Mouse (Mus musculus) embryonic facial prominence, embryonic 14.5 days (tissue): ENCODE measurements around the gene Pole2. TPM values are rescaled to one million over a fixed set of nuclear protein-coding genes. Genes with fewer than 3 reads are reported as not detected.
A peak's percentile ranks its signal among the peaks of the same experiment; 100 is the strongest.
"Not testable (repeated sequence)": the region's sequence is repeated elsewhere in the genome, so short reads cannot be mapped to it uniquely, and the experiment has no call there.

Source experiments
- ATAC-seq: fragments of 200-750 bp; cut with Nextera tagmentation; 2 replicates; pipeline ENCODE4 v1.8.0; 2017; ENCODE audit warnings: low read depth, moderate number of reproducible peaks, moderate TSS enrichment
- DNase-seq: peaks from one replicate; pipeline ENCODE4 v3.0.0-alpha.2; 2015; ENCODE audit warnings: low spot score
- H3K27ac ChIP-seq: fragments of 300-500 bp; sonication (generic); replicated peaks from 2 replicates; pipeline ENCODE4 v1.5.1; 2014; ENCODE audit warnings: low read depth, mild to moderate bottlenecking, low read length, moderate library complexity
- H3K27me3 ChIP-seq: fragments of 300-500 bp; sonication (generic); replicated peaks from 2 replicates; pipeline ENCODE4 v1.6.1; 2014; ENCODE audit warnings: low read length; ENCODE audit not compliant: control insufficient read depth, insufficient read depth
- H3K36me3 ChIP-seq: fragments of 300-500 bp; sonication (generic); 2 replicates; pipeline ENCODE4 v1.6.1; 2014; ENCODE audit warnings: low read length, mixed read lengths; ENCODE audit not compliant: control insufficient read depth, insufficient read depth
- H3K4me1 ChIP-seq: fragments of 300-500 bp; sonication (generic); 2 replicates; pipeline ENCODE4 v1.6.1; 2014; ENCODE audit warnings: antibody characterized with exemption, low read length; ENCODE audit not compliant: control insufficient read depth, insufficient read depth
- H3K4me2 ChIP-seq: fragments of 300-500 bp; sonication (generic); 2 replicates; pipeline ENCODE4 v1.6.1; 2014; ENCODE audit warnings: low read depth, mild to moderate bottlenecking, low read length, moderate library complexity, mixed read lengths
- H3K4me3 ChIP-seq: fragments of 300-500 bp; sonication (generic); 2 replicates; pipeline ENCODE4 v1.5.1; 2014; ENCODE audit warnings: low read depth, mild to moderate bottlenecking, low read length
- H3K9ac ChIP-seq: fragments of 300-500 bp; sonication (generic); 2 replicates; pipeline ENCODE4 v1.6.1; 2014; ENCODE audit warnings: low read depth, mild to moderate bottlenecking, low read length, moderate library complexity, mixed read lengths
- H3K9me3 ChIP-seq: fragments of 300-500 bp; sonication (generic); 2 replicates; pipeline ENCODE4 v1.6.1; 2016; ENCODE audit warnings: low read length; ENCODE audit not compliant: control insufficient read depth
- WGBS: fragments of 180-500 bp; shearing (Covaris S2); extraction: QIAGEN DNeasy Blood & Tissue Kit; methylation state at CpG from one replicate; pipeline ENCODE4 v1.1.7; 2014; 5-methylcytosine and 5-hydroxymethylcytosine counted together
- polyA plus RNA-seq: library from polyadenylated mRNA; unstranded; fragments of >200 nt; fragmentation: Nextera tagmentation; extraction: Ambion mirVana; gene quantifications from 2 replicates; pipeline ENCODE4 v1.2.1, GENCODE M21; 2014

The Pole2 gene
- polyA plus RNA-seq, 1 experiment from 2014 or later: 21.4 TPM

- Histone ChIP-seq H3K4me2 (no peak overlapping the region), H3K27me3 (no peaks in the 10 kb centered on the region), H3K9me3 (no peaks in the 10 kb centered on the region), H3K4me3 (no peak overlapping the region), H3K36me3 (peaks cover 22% of the 10 kb centered on the region), H3K9ac (no peak overlapping the region), H3K4me1 (no peaks in the 10 kb centered on the region), H3K27ac (no peak overlapping the region)
- ATAC-seq (no peak), DNase-seq (no peak)
- WGBS: 93% methylated on average over 3 of the region's 3 CpGs
These were observed 52.0 kb downstream of the Pole2 start for GRCm38 (mm10) chr12:69175975-69176374.

GRCm38 (mm10) chr12:69171307-69171706, 56.7 kb downstream of the Pole2 start:
- Histone ChIP-seq H3K4me2 (no peak overlapping the region), H3K27ac (no peak overlapping the region), H3K36me3 (peaks cover 20% of the 10 kb centered on the region), H3K9ac (no peak overlapping the region), H3K9me3 (no peaks in the 10 kb centered on the region), H3K27me3 (no peaks in the 10 kb centered on the region), H3K4me3 (no peak overlapping the region), H3K4me1 (peaks cover 9% of the 10 kb centered on the region)
- 90% methylated on average over 2 of the region's 2 CpGs for WGBS
- DNase-seq (no peak), ATAC-seq (no peak)

GRCm38 (mm10) chr12:69168461-69169106, 59.4 kb downstream of the Pole2 start, which contains the start of gene Lrr1:
Lrr1 (plus strand) TSS chr12:69168814.
- Histone ChIP-seq H3K9me3 (no peaks in the 10 kb centered on the region), H3K4me1 (peaks cover 9% of the 10 kb centered on the region), H3K4me2 (peak within 1 kb of the TSS; percentile 86), H3K27ac (peak within 1 kb of the TSS; percentile 75), H3K9ac (peak within 1 kb of the TSS; percentile 76), H3K36me3 (0 out of 2 replicates have a peak, but pooled peaks cover 4% of the 10 kb centered on the region), H3K4me3 (peak within 1 kb of the TSS; percentile 75), H3K27me3 (no peaks in the 10 kb centered on the region)
- WGBS: 1% methylated on average over 39 of the region's 40 CpGs
- ATAC-seq (peak; percentile 92), DNase-seq (peak; percentile 92)

GRCm38 (mm10) chr12:69167656-69168460, 60.1 kb downstream of the Pole2 start:
- peak overlapping the region; percentile 75 for H3K4me3 ChIP-seq
- ATAC-seq (peak; percentile 53), DNase-seq (no peak)
- H3K9ac ChIP-seq: peak overlapping the region; percentile 76
- H3K27ac ChIP-seq: peak overlapping the region; percentile 75; the same call in 1 of the 2 replicates
- H3K4me1 ChIP-seq: peaks cover 9% of the 10 kb centered on the region
- 8% methylated on average over 18 of the region's 18 CpGs for WGBS
- H3K4me2 ChIP-seq: peak overlapping the region; percentile 86
- H3K27me3 ChIP-seq: no peaks in the 10 kb centered on the region
- H3K9me3 ChIP-seq: no peaks in the 10 kb centered on the region
- no peaks in the 10 kb centered on the region for H3K36me3 ChIP-seq

- not testable (repeated sequence) for H3K4me3 ChIP-seq, H3K27me3 ChIP-seq, H3K36me3 ChIP-seq, H3K9me3 ChIP-seq, H3K9ac ChIP-seq, DNase-seq, H3K27ac ChIP-seq, ATAC-seq, H3K4me2 ChIP-seq, H3K4me1 ChIP-seq
- 64% methylated on average over 8 of the region's 8 CpGs for WGBS
These were observed 61.0 kb downstream of the Pole2 start for GRCm38 (mm10) chr12:69166861-69167581.

- H3K4me1 ChIP-seq: peaks cover 9% of the 10 kb centered on the region
- H3K4me2 ChIP-seq: no peak overlapping the region
- H3K27ac ChIP-seq: no peak overlapping the region
- no peaks in the 10 kb centered on the region for H3K27me3 ChIP-seq
- no peak overlapping the region for H3K9ac ChIP-seq
- no peak for ATAC-seq
- H3K9me3 ChIP-seq: no peaks in the 10 kb centered on the region
- H3K4me3 ChIP-seq: no peak overlapping the region
- no peaks in the 10 kb centered on the region for H3K36me3 ChIP-seq
- WGBS: 47% methylated on average over 3 of the region's 3 CpGs
- no peak for DNase-seq
These were observed 63.1 kb downstream of the Pole2 start for GRCm38 (mm10) chr12:69164904-69165303.

GRCm38 (mm10) chr12:69163586-69163985, 64.4 kb downstream of the Pole2 start:
- 83% methylated on average over 4 of the region's 4 CpGs for WGBS
- not testable (repeated sequence) for ATAC-seq, H3K9me3 ChIP-seq, H3K27ac ChIP-seq, H3K27me3 ChIP-seq, DNase-seq, H3K4me2 ChIP-seq, H3K4me3 ChIP-seq, H3K9ac ChIP-seq, H3K36me3 ChIP-seq, H3K4me1 ChIP-seq

- H3K27ac ChIP-seq, H3K4me3 ChIP-seq, H3K9ac ChIP-seq, H3K4me2 ChIP-seq, H3K4me1 ChIP-seq, H3K27me3 ChIP-seq, DNase-seq, ATAC-seq, H3K9me3 ChIP-seq: not testable (repeated sequence)
- H3K36me3 ChIP-seq: peaks cover 20% of the 10 kb centered on the region
- 68% methylated on average over 2 of the region's 2 CpGs for WGBS
These were observed 67.3 kb downstream of the Pole2 start for GRCm38 (mm10) chr12:69160677-69161076.
